Mouse (Mus musculus) forebrain, embryonic 12.5 days (tissue): ENCODE results near the gene C530008M17Rik. TPM values are rescaled to one million over a fixed set of nuclear protein-coding genes. Genes with fewer than 3 reads are reported as not detected.

Source experiments
- ATAC-seq: fragments of 200-750 bp; cut with Nextera tagmentation; 2 replicates; pipeline ENCODE4 v1.8.0; 2017; ENCODE audit warnings: moderate TSS enrichment; ENCODE audit not compliant: low FRiP score
- H3K27ac ChIP-seq: fragments of 300-500 bp; sonication (generic); 2 replicates; pipeline ENCODE4 v1.5.1; 2016; ENCODE audit warnings: mild to moderate bottlenecking
- H3K27me3 ChIP-seq: fragments of 300-500 bp; sonication (generic); 2 replicates; pipeline ENCODE4 v1.6.1; 2016; ENCODE audit warnings: mild to moderate bottlenecking
- H3K36me3 ChIP-seq: fragments of 300-500 bp; sonication (generic); replicated peaks from 2 replicates; pipeline ENCODE4 v1.6.1; 2016; ENCODE audit warnings: mild to moderate bottlenecking
- H3K4me1 ChIP-seq: fragments of 300-500 bp; sonication (generic); 2 replicates; pipeline ENCODE4 v1.6.1; 2016
- H3K4me2 ChIP-seq: fragments of 300-500 bp; sonication (generic); 2 replicates; pipeline ENCODE4 v1.6.1; 2016; ENCODE audit warnings: mild to moderate bottlenecking, moderate library complexity
- H3K4me3 ChIP-seq: fragments of 300-500 bp; sonication (generic); replicated peaks from 2 replicates; pipeline ENCODE4 v1.5.1; 2016; ENCODE audit warnings: mild to moderate bottlenecking
- H3K9ac ChIP-seq: fragments of 300-500 bp; sonication (generic); 2 replicates; pipeline ENCODE4 v1.6.1; 2016; ENCODE audit warnings: mild to moderate bottlenecking
- H3K9me3 ChIP-seq: fragments of 300-500 bp; sonication (generic); 2 replicates; pipeline ENCODE4 v1.6.1; 2016
- WGBS: fragments of 180-500 bp; shearing (Covaris S2); methylation state at CpG from one replicate; pipeline ENCODE4 v1.1.7; 2016; 5-methylcytosine and 5-hydroxymethylcytosine counted together
- polyA plus RNA-seq: library from polyadenylated mRNA; unstranded; fragments of >200 nt; fragmentation: Nextera tagmentation; extraction: Ambion mirVana; gene quantifications from 2 replicates; pipeline ENCODE4 v1.2.1, GENCODE M21; 2016

The C530008M17Rik gene
- polyA plus RNA-seq, 1 experiment from 2014 or later, result 83.5 TPM

DNA sequence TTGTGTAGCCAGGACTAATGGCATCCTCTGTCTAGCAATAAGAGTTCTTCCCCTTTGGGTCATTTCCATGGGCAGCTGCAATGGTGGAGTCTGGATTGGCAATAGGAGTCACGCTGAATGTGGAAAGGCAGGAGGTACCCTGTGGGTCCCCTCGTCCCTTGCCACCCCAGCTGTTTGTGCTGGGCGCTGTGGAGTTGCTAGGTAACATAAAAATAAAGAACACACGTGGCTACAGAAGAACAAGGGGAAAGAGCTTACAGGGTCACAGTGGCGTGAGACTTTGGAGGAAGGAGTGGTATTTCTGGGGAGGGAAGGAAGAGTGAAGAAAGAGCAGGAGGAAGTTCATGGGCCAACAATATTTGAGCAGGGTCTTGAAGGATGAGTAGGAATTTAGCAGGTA lies 11.8 kb downstream of the C530008M17Rik start:
- no peaks in the 10 kb centered on the region for H3K9me3 ChIP-seq
- no peak overlapping the region for H3K27ac ChIP-seq
- no peak for ATAC-seq
- peaks cover 37% of the 10 kb centered on the region for H3K4me1 ChIP-seq
- 63% methylated on average over 5 of the region's 5 CpGs for WGBS
- no peaks in the 10 kb centered on the region for H3K27me3 ChIP-seq
- no peak overlapping the region for H3K9ac ChIP-seq
- H3K36me3 ChIP-seq, result peaks cover 7% of the 10 kb centered on the region; the same call in 1 of the 2 replicates
- H3K4me3 ChIP-seq, result no peak overlapping the region
- H3K4me2 ChIP-seq, result no peak overlapping the region

DNA sequence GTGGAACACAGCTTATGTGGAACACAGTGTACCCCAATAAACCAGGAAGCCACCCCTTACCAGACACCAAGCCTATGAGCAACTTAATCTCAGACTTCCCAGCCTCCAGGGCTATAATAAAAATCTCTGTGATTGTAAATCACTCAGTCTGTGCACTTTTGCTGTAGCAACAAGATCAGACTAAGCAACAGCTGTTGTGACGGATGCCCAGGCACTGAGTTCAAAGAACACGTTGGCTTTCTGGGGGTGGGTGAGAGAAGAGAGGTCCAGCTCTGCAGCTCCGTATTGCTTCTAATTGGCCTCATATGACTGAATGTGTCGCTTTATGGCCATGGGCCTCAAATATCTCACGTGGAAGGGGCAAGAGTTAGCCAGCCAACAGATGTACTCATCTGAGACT lies 12.2 kb downstream of the C530008M17Rik start:
- no peak overlapping the region for H3K27ac ChIP-seq
- peaks cover 7% of the 10 kb centered on the region; the same call in 1 of the 2 replicates for H3K36me3 ChIP-seq
- H3K9me3 ChIP-seq, result no peaks in the 10 kb centered on the region
- H3K9ac ChIP-seq, result no peak overlapping the region
- H3K4me1 ChIP-seq, result peaks cover 37% of the 10 kb centered on the region
- 89% methylated on average over 5 of the region's 5 CpGs for WGBS
- no peak overlapping the region for H3K4me3 ChIP-seq
- no peaks in the 10 kb centered on the region for H3K27me3 ChIP-seq
- H3K4me2 ChIP-seq, result no peak overlapping the region
- no peak for ATAC-seq

DNA sequence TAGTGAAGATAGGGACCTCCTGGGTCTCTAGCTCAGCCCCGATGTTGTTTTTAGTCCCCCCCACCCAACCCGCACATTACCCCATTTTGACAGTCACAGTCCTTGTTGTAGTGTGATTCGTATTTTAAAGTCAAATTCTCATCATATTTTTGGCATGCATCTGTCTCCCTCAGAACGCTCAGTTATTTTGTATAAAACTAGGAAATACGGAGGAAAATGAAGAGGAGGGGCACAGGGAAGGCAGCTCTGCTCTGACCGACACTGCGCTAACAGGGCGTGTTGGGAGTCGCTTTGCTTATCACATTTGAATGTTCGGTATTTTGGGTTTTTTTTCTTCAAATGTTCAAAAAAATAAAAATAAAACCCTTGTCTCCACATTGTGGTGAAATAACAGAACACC lies 13.9 kb downstream of the C530008M17Rik start:
- Histone ChIP-seq H3K4me3 (no peak overlapping the region), H3K4me2 (no peak overlapping the region), H3K9ac (no peak overlapping the region), H3K27me3 (no peaks in the 10 kb centered on the region), H3K4me1 (peaks cover 28% of the 10 kb centered on the region), H3K36me3 (peaks cover 13% of the 10 kb centered on the region), H3K27ac (no peak overlapping the region), H3K9me3 (no peaks in the 10 kb centered on the region)
- no peak for ATAC-seq
- WGBS, result 97% methylated on average over 10 of the region's 10 CpGs

DNA sequence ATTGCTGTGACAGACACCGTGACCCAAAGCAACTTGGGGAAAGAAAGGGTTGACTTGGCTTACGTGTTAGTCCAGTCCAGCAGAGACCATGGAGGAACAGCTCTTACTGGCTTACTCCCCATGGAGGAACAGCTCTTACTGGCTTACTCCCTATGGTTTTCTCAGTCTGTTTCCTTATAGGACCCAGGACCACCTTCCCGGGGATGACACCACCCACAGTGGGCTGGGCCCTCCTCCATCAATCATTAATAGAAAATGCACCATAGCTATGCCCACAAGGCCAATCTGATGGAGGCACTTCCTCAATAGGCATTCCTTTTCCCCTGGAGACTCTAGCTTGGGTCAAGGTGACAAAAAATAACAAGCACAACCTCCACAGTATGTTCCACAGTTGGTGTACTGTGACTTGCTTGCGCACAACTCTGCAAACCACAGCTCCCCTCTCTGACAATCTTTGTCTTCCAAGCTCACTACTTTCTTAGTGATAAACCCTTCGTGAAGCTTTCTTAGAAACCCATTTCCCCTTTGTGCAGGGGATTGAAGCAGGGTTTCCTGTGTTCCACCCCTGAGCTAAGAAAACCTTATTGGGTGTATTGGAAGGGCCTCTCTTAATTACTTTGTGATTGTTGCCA lies 17.8 kb downstream of the C530008M17Rik start:
- H3K4me2 ChIP-seq, result no peak overlapping the region
- H3K9me3 ChIP-seq, result no peaks in the 10 kb centered on the region
- H3K9ac ChIP-seq, result no peak overlapping the region
- no peaks in the 10 kb centered on the region for H3K4me1 ChIP-seq
- no peak for ATAC-seq
- H3K27me3 ChIP-seq, result no peaks in the 10 kb centered on the region
- 94% methylated on average over 5 of the region's 5 CpGs for WGBS
- H3K4me3 ChIP-seq, result no peak overlapping the region
- H3K27ac ChIP-seq, result no peak overlapping the region
- H3K36me3 ChIP-seq, result peaks cover 23% of the 10 kb centered on the region

DNA sequence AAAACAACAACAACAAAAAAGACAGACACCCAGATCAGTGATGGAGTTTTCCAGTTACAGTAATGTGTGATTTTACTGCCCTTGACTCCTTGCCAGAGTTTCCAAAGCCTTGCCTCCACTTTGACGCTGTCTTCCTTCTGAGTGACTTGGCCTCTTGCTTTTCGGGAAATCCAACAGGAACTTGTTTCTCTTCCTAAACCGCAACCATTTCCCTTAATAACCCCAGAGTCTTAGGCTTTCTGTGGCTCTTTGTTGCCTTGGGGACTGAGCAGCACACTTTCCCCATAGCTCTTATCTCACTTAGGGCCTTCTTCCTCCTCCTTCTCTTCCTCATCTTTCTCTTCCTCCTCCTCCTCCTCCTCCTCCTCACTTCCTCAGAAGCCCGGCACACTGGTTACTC lies 19.1 kb downstream of the C530008M17Rik start:
- no peaks in the 10 kb centered on the region for H3K27me3 ChIP-seq
- H3K4me2 ChIP-seq, result no peak overlapping the region
- H3K4me3 ChIP-seq, result no peak overlapping the region
- no peak overlapping the region for H3K27ac ChIP-seq
- WGBS, result 87% methylated on average over 4 of the region's 4 CpGs
- peaks cover 3% of the 10 kb centered on the region; the same call in 1 of the 2 replicates for H3K9me3 ChIP-seq
- no peak overlapping the region for H3K9ac ChIP-seq
- peaks cover 32% of the 10 kb centered on the region for H3K36me3 ChIP-seq
- no peak for ATAC-seq
- H3K4me1 ChIP-seq, result no peaks in the 10 kb centered on the region

DNA sequence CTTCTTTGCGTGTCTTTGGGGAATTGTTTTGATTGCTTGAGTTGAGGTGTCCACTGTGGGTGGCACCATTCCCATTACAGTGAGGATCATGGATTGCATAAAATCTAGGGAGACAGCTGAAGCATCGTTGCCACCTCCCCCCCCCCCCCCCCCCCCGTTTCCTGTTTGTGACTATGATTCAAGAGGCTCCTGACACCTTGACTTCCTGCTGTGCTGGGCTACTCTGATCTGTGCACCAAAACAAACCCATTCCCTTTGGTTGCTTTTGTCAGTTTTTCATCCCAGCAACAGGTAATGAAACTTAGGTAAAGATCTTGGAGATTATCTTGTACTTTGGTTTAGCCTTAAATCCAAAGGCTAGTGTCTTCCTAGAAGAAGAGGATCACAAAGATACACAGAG lies 24.6 kb downstream of the C530008M17Rik start:
- no peak for ATAC-seq
- H3K27me3 ChIP-seq, result no peaks in the 10 kb centered on the region
- no peak overlapping the region for H3K27ac ChIP-seq

DNA sequence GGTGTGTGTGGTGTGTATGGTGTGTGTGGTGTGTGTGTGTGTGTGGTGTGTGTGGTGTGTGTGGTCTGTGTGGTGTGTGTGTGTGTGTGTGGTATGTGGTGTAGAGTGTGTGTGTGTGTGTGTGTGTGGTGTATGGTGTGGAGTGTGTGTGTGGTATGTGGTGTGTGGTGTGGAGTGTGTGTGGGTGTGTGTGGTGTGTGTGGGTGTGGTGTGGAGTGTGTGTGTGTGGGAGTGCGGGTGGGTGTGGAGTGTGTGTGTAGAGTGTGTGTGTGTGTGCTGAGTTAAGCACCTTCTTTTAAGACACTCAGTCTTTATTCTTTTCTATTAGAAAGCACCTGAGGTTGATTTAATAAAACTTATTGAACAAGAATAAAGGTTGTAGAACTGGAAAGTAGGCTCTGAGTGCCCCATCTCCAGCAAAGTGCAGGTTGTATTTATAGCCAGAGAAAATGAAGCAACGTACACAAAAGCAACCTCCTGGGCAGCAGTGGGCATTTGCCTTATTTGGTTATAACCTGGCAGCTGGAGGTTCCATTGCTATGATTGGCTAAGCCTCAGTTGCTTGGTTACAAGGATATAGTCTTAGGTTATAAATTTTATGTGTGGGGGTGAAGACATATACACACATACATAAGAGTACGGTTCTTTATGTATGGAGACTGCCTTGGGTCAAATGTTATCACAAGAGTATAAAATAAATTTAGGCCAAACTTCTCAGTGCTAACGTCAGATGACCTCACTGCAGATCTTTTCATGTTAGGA lies 25.8 kb downstream of the C530008M17Rik start:
- Histone ChIP-seq H3K4me3 (no peak overlapping the region), H3K9me3 (peaks cover 5% of the 10 kb centered on the region; the same call in 1 of the 2 replicates), H3K36me3 (peaks cover 25% of the 10 kb centered on the region), H3K27me3 (no peaks in the 10 kb centered on the region), H3K27ac (peak overlapping the region; percentile 32), H3K9ac (no peak overlapping the region), H3K4me2 (no peak overlapping the region), H3K4me1 (peaks cover 29% of the 10 kb centered on the region)
- WGBS, result 77% methylated on average over 4 of the region's 4 CpGs
- 0 out of 2 replicates have a peak, but pooled peaks have one; percentile 57 for ATAC-seq

More for the DNA sequence above, 24.6 kb downstream of the C530008M17Rik start:
- Histone ChIP-seq H3K36me3 (peaks cover 21% of the 10 kb centered on the region), H3K4me1 (peaks cover 29% of the 10 kb centered on the region), H3K4me2 (no peak overlapping the region), H3K4me3 (no peak overlapping the region), H3K9me3 (peaks cover 5% of the 10 kb centered on the region; the same call in 1 of the 2 replicates), H3K9ac (no peak overlapping the region)
- 80% methylated on average over 3 of the region's 3 CpGs for WGBS

DNA sequence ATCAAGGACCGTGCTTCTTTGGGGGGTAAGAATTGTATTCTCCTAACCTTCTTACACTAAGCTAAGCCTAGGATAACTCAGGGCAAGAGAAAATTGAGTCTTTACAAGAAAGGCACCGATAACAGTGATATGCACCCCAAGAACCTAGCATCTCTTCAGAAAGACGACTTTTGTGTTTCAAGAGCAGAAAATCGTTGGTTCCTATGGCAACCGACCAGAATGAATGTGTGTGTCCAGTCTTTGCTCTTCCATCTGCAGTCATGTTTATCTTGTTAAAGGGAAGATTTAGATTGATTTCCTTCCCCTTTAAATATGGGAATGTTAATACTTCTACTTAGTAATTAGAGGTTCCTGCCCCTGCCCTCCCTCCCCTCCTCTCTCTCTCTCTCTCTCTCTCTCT lies 27.1 kb downstream of the C530008M17Rik start:
- Histone ChIP-seq H3K9ac (no peak overlapping the region), H3K27ac (peak overlapping the region; percentile 36; the same call in 1 of the 2 replicates)
- 65% methylated on average over 5 of the region's 5 CpGs for WGBS

DNA sequence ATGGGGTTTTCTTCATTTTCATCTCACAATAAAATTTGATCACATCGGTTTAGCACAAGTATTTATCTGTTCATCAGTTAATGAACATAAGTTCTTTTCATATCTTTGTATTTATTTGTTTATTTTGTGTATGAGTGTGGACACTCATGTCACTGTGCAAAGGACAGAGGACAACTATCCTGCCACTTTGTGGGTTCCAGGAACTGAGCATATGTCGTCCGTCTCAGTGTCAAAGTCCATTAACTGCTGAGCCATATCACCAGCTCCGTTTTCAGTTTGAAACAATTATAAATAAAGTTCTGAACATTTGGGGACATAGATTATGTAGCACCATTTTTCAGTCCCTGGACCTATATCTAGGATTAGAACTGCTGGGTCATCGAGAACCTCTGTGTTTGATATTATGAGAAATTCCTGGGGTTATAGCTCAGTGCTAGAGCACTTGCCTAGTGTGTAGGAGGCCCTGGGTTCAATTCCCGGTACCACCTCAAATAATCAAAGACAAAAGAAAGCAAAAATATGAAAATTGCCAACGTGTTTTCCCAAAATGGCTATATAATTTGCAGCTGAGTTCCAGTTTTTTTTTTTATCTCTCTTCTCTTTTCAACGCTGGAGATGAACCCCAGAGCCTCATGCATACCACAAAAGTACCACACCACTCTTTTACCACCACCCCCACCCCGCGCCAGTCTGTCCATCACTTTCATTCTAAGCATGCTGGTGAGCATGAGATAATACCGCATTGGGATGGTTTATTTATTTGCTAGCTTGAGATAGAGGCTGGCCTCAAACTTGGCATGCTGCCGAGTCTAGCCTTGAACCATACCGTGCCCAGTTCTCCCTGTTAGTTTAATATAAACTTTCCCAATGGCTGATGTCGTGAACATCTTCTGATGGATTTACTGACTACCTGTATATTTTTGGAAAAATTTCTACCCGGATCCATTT lies 28.6 kb downstream of the C530008M17Rik start:
- Histone ChIP-seq H3K27me3 (no peaks in the 10 kb centered on the region), H3K36me3 (peaks cover 15% of the 10 kb centered on the region; the same call in 1 of the 2 replicates), H3K9me3 (peaks cover 5% of the 10 kb centered on the region; the same call in 1 of the 2 replicates), H3K9ac (no peak overlapping the region), H3K4me3 (no peak overlapping the region), H3K4me2 (no peak overlapping the region), H3K4me1 (peaks cover 29% of the 10 kb centered on the region), H3K27ac (no peak overlapping the region)
- no peak for ATAC-seq
- 95% methylated on average over 15 of the region's 15 CpGs for WGBS

More for the DNA sequence above, 27.1 kb downstream of the C530008M17Rik start:
- Histone ChIP-seq H3K9me3 (peaks cover 5% of the 10 kb centered on the region; the same call in 1 of the 2 replicates), H3K27me3 (no peaks in the 10 kb centered on the region), H3K4me3 (no peak overlapping the region), H3K36me3 (peaks cover 23% of the 10 kb centered on the region), H3K4me2 (no peak overlapping the region), H3K4me1 (peaks cover 29% of the 10 kb centered on the region)
- no peak for ATAC-seq

DNA sequence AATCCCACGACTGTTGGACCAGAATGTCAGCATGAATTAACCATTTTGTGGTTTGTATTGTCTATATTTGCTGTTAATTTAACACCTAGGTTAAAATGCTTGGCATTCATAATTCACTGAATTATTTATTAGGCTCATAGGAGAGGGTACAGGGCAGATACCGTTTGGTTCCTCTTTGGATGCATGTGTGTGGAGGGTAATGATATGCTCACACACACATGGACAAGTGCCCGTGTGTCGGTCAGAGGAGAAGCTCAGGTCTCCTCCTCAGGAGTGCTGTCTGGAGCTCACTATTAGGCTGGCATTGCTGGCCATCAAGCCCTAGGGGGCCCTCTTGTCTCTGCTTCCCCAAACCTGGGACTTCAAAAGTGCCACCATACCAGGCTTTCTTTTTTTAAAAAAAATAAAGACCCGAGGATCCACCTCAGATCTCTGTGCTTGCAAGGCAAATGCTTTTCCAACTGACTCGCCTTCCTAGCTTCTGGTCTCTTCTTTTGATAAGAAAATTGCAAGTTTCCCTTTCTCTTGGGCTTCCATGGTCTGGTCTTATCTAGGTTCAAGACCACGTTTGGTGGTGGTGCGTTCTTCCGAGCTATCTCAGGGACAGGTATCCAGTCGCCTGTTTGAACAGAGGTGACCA lies 31.8 kb downstream of the C530008M17Rik start:
- peaks cover 7% of the 10 kb centered on the region; the same call in 1 of the 2 replicates for H3K36me3 ChIP-seq
- 93% methylated on average over 10 of the region's 10 CpGs for WGBS
- no peak overlapping the region for H3K27ac ChIP-seq
- no peak overlapping the region for H3K4me2 ChIP-seq
- no peak overlapping the region for H3K9ac ChIP-seq
- H3K27me3 ChIP-seq, result no peaks in the 10 kb centered on the region
- H3K4me1 ChIP-seq, result peaks cover 15% of the 10 kb centered on the region
- H3K9me3 ChIP-seq, result no peaks in the 10 kb centered on the region
- no peak overlapping the region for H3K4me3 ChIP-seq
- no peak for ATAC-seq

DNA sequence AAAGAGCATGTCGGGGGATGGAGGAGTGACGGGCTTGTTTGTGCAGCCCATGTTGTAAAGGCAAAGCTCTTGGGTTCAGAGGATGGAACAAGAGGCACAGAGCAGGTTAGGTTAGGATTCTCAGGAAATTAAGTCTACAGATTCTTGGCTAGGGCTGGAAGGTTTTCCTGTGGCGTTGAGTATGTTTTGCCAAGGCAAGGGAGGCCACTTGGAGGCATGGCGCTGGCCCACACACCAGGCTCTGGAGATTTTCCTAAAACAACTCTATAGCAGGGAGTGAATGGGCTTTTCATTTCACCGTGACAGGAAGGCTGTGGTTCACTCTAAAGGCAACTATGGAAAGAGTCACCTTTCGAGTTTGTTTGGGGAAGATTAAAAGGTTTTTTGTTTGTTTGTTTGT lies 32.3 kb downstream of the C530008M17Rik start:
- H3K9me3 ChIP-seq, result no peaks in the 10 kb centered on the region
- peaks cover 7% of the 10 kb centered on the region; the same call in 1 of the 2 replicates for H3K36me3 ChIP-seq
- H3K27ac ChIP-seq, result no peak overlapping the region
- no peak overlapping the region for H3K4me2 ChIP-seq
- no peak overlapping the region for H3K4me3 ChIP-seq
- no peak for ATAC-seq
- WGBS, result 87% methylated on average over 6 of the region's 6 CpGs
- peaks cover 10% of the 10 kb centered on the region for H3K4me1 ChIP-seq
- H3K9ac ChIP-seq, result no peak overlapping the region
- no peaks in the 10 kb centered on the region for H3K27me3 ChIP-seq
